8 mouse cellular contexts compared by ENCODE assay signal in the genomic region with DNA sequence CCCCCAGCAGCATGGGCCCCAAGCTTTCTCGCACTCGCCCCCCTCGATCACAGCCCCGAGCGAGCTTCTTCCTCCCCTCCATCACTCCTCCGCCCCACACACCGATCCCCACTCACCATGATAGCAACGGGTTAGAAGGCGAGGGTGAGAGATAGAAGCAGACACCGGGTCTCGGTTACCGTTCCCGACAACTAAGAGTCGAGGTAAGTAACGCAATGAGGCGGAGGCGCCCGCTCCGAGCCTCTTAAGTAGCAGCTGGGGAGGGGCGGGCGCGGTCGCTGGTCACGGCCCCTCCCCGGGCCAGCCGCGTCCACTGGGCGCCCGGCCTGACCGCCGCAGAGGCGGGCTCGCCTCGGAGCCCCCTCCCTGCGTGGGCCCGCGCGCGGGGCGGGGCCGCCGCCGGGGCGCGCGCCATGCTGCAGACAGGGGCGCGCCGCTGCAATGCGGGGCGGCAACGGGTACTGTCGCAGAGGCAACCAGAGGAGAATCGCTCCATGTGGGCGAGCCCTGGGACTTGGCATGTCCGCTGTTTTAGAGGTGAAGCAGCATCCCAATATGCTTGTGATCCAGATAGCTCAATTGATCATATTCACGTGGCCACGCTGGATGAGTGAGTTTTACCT. TPM values are rescaled to one million over a fixed set of nuclear protein-coding genes. Genes with fewer than 3 reads are reported as not detected.
A peak's percentile ranks its signal among the peaks of the same experiment; 100 is the strongest.
DNase-seq lines count a peak whose midpoint lies in the region; ATAC-seq and TF ChIP-seq lines count a peak whose summit lies in the region.

TSS of gene Tuba1b (minus strand) at position 349 of the 623 bp plus-strand sequence.

- ATAC-seq in forebrain, embryonic 13.5 days = peak; percentile 90
- ATAC-seq in heart, postnatal 0 days (ENCODE audit: insufficient read depth, low read depth) = peak; percentile 95
- peak; percentile 94 for ATAC-seq in liver, embryonic 15.5 days (ENCODE audit: insufficient read depth)
- peak; percentile 89 for ATAC-seq in neural tube, embryonic 11.5 days (ENCODE audit: insufficient read depth, low FRiP score, low TSS enrichment)
- peak; percentile 97 for ATAC-seq in stomach, embryonic 16.5 days (ENCODE audit: insufficient read depth, low FRiP score)

- peak within 1 kb of the TSS; percentile 86 for H3K4me3 ChIP-seq in ES-Bruce4 (ENCODE audit: low read depth, low read length)
- peak within 1 kb of the TSS; percentile 73 for H3K4me3 ChIP-seq in forebrain, embryonic 13.5 days
- H3K4me3 ChIP-seq in heart, postnatal 0 days (ENCODE audit: low read depth, low read length) = peak within 1 kb of the TSS; percentile 82
- peak within 1 kb of the TSS; percentile 91 for H3K4me3 ChIP-seq in liver, embryonic 15.5 days (replicated peaks)
- peak within 1 kb of the TSS; percentile 74 for H3K4me3 ChIP-seq in neural tube, embryonic 11.5 days (ENCODE audit: low read depth, low read length)
- peak within 1 kb of the TSS; percentile 81 for H3K4me3 ChIP-seq in stomach, embryonic 16.5 days (replicated peaks; ENCODE audit: low read length)

- 0 out of 2 replicates have a peak, but pooled peaks have one; percentile 27 for TF ChIP-seq EP300 in ES-Bruce4 (IDR thresholded peaks at IDR 0.05; ENCODE audit: insufficient read depth, low read depth, low read length)
- TF ChIP-seq EP300 in heart, postnatal 0 days (IDR thresholded peaks at IDR 0.05; ENCODE audit: low read depth) = peak; percentile 33; the same call in 1 of the 2 replicates

- DNase-seq in c-Kit-positive CD71-positive TER-119-positive erythroid progenitor cells, embryonic 14.5 days (ENCODE audit: low spot score) = peak; percentile 85
- peak; percentile 91 for DNase-seq in heart, postnatal 0 days (ENCODE audit: low spot score)
- DNase-seq in kidney, postnatal 4 days = peak; percentile 92 to 96
- DNase-seq in neural tube, embryonic 11.5 days (ENCODE audit: low spot score) = peak; percentile 95

- WGBS in forebrain, embryonic 13.5 days = under 1% methylated on average over 50 of the region's 58 CpGs
- under 1% methylated on average over 53 of the region's 58 CpGs for WGBS in heart, postnatal 0 days
- WGBS in liver, embryonic 15.5 days (ENCODE audit: insufficient replicate concordance) = under 1% methylated on average over 58 of the region's 58 CpGs
- WGBS in neural tube, embryonic 11.5 days = under 1% methylated on average over 57 of the region's 58 CpGs
- under 1% methylated on average over 48 of the region's 58 CpGs for WGBS in stomach, embryonic 16.5 days

- TF ChIP-seq CTCF in ES-Bruce4 (IDR thresholded peaks at IDR 0.05; ENCODE audit: low read depth, low read length) = no peak
- no peak for TF ChIP-seq CTCF in heart, postnatal 0 days (IDR thresholded peaks at IDR 0.05; ENCODE audit: low read depth)

- peak within 1 kb of the TSS; percentile 89 for H3K4me2 ChIP-seq in forebrain, embryonic 13.5 days
- peak within 1 kb of the TSS; percentile 81 for H3K4me2 ChIP-seq in heart, postnatal 0 days (ENCODE audit: low read depth, low read length)
- peak within 1 kb of the TSS; percentile 94 for H3K4me2 ChIP-seq in liver, embryonic 15.5 days
- H3K4me2 ChIP-seq in neural tube, embryonic 11.5 days (ENCODE audit: low read depth) = peak within 1 kb of the TSS; percentile 94
- H3K4me2 ChIP-seq in stomach, embryonic 16.5 days (ENCODE audit: low read depth, low read length) = peak within 1 kb of the TSS; percentile 98

- peak; percentile 68 for TF ChIP-seq POLR2A in ES-Bruce4 (IDR thresholded peaks at IDR 0.05; ENCODE audit: insufficient read depth, low read length)

- no peaks in the 10 kb centered on the region for H3K9me3 ChIP-seq in ES-Bruce4 (replicated peaks; ENCODE audit: control insufficient read depth, insufficient read depth, low read length, poor library complexity, severe bottlenecking)
- no peaks in the 10 kb centered on the region for H3K9me3 ChIP-seq in forebrain, embryonic 13.5 days (replicated peaks)
- no peaks in the 10 kb centered on the region for H3K9me3 ChIP-seq in heart, postnatal 0 days (replicated peaks; ENCODE audit: control insufficient read depth, low read length)
- H3K9me3 ChIP-seq in liver, embryonic 15.5 days (replicated peaks) = no peaks in the 10 kb centered on the region
- H3K9me3 ChIP-seq in neural tube, embryonic 11.5 days (ENCODE audit: control insufficient read depth, low read length) = no peaks in the 10 kb centered on the region
- no peaks in the 10 kb centered on the region for H3K9me3 ChIP-seq in stomach, embryonic 16.5 days (replicated peaks; ENCODE audit: control insufficient read depth, low read length)

- H3K27ac ChIP-seq in ES-Bruce4 (ENCODE audit: insufficient read depth, low read length) = peak within 1 kb of the TSS; percentile 84
- peak within 1 kb of the TSS; percentile 99 for H3K27ac ChIP-seq in forebrain, embryonic 13.5 days
- H3K27ac ChIP-seq in heart, postnatal 0 days (ENCODE audit: low read depth) = peak within 1 kb of the TSS; percentile 99
- H3K27ac ChIP-seq in liver, embryonic 15.5 days (replicated peaks) = peak within 1 kb of the TSS; percentile 98
- H3K27ac ChIP-seq in neural tube, embryonic 11.5 days (ENCODE audit: low read depth, low read length) = peak within 1 kb of the TSS; percentile 96
- peak within 1 kb of the TSS; percentile 99 for H3K27ac ChIP-seq in stomach, embryonic 16.5 days (ENCODE audit: low read length)

- no peaks in the 10 kb centered on the region for H3K4me1 ChIP-seq in ES-Bruce4 (ENCODE audit: control insufficient read depth, insufficient read depth, low read length)
- peaks cover 28% of the 10 kb centered on the region for H3K4me1 ChIP-seq in forebrain, embryonic 13.5 days
- peaks cover 8% of the 10 kb centered on the region; the same call in 1 of the 2 replicates for H3K4me1 ChIP-seq in heart, postnatal 0 days (ENCODE audit: control insufficient read depth, insufficient read depth)
- H3K4me1 ChIP-seq in liver, embryonic 15.5 days (replicated peaks) = peaks cover 33% of the 10 kb centered on the region
- peaks cover 9% of the 10 kb centered on the region for H3K4me1 ChIP-seq in neural tube, embryonic 11.5 days (ENCODE audit: control insufficient read depth, insufficient read depth, low read length)
- peaks cover 8% of the 10 kb centered on the region for H3K4me1 ChIP-seq in stomach, embryonic 16.5 days (ENCODE audit: control insufficient read depth, insufficient read depth, low read length)

- H3K27me3 ChIP-seq in ES-Bruce4 (ENCODE audit: control insufficient read depth, insufficient read depth, low read length, poor library complexity, severe bottlenecking) = no peaks in the 10 kb centered on the region
- no peaks in the 10 kb centered on the region for H3K27me3 ChIP-seq in forebrain, embryonic 13.5 days
- H3K27me3 ChIP-seq in heart, postnatal 0 days (ENCODE audit: control insufficient read depth, insufficient read depth, low read length) = no peaks in the 10 kb centered on the region
- no peaks in the 10 kb centered on the region for H3K27me3 ChIP-seq in liver, embryonic 15.5 days
- no peaks in the 10 kb centered on the region for H3K27me3 ChIP-seq in neural tube, embryonic 11.5 days (ENCODE audit: control insufficient read depth, insufficient read depth, low read length)
- no peaks in the 10 kb centered on the region for H3K27me3 ChIP-seq in stomach, embryonic 16.5 days (ENCODE audit: control insufficient read depth, insufficient read depth, low read length)

- H3K36me3 ChIP-seq in ES-Bruce4 (ENCODE audit: control insufficient read depth, insufficient read depth, low read length, poor library complexity, severe bottlenecking) = peaks cover 17% of the 10 kb centered on the region
- H3K36me3 ChIP-seq in forebrain, embryonic 13.5 days (ENCODE audit: poor library complexity, severe bottlenecking) = peaks cover 14% of the 10 kb centered on the region
- peaks cover 13% of the 10 kb centered on the region for H3K36me3 ChIP-seq in heart, postnatal 0 days (replicated peaks; ENCODE audit: control insufficient read depth, insufficient read depth, low read length)
- peaks cover 23% of the 10 kb centered on the region for H3K36me3 ChIP-seq in liver, embryonic 15.5 days (replicated peaks)
- no peaks in the 10 kb centered on the region for H3K36me3 ChIP-seq in neural tube, embryonic 11.5 days (ENCODE audit: control insufficient read depth, insufficient read depth, low read length)
- H3K36me3 ChIP-seq in stomach, embryonic 16.5 days (ENCODE audit: control insufficient read depth, insufficient read depth, low read length) = 0 out of 2 replicates have a peak, but pooled peaks cover 6% of the 10 kb centered on the region

- H3K9ac ChIP-seq in ES-Bruce4 (ENCODE audit: low read depth, poor library complexity, severe bottlenecking) = peak within 1 kb of the TSS; percentile 93
- peak within 1 kb of the TSS; percentile 94 for H3K9ac ChIP-seq in forebrain, embryonic 13.5 days
- H3K9ac ChIP-seq in heart, postnatal 0 days (replicated peaks; ENCODE audit: low read depth, low read length) = peak within 1 kb of the TSS; percentile 87
- H3K9ac ChIP-seq in liver, embryonic 15.5 days = peak within 1 kb of the TSS; percentile 93
- peak within 1 kb of the TSS; percentile 93 for H3K9ac ChIP-seq in neural tube, embryonic 11.5 days (ENCODE audit: low read length)
- H3K9ac ChIP-seq in stomach, embryonic 16.5 days (ENCODE audit: low read length) = peak within 1 kb of the TSS; percentile 94

RNA-seq across cellular contexts. Expression of gene Tuba1b, which starts in this region (rescaled TPM):
- 3,464 and 4,107 TPM in 2 replicates for polyA plus RNA-seq in ES-Bruce4 (2011; ENCODE audit: insufficient read depth, insufficient read length, low read depth, missing spikeins)
- 1,607 and 1,715 TPM in 2 replicates for polyA plus RNA-seq in forebrain, embryonic 13.5 days (2015; fragmentation: Nextera tagmentation; extraction: Ambion mirVana)
- total RNA-seq in heart, postnatal 0 days (2014; rRNA removed; ENCODE audit: low replicate concordance) = 2,330 and 2,912 TPM in 2 replicates
- 608 and 611 TPM in 2 replicates for polyA plus RNA-seq in heart, postnatal 0 days (2015; fragmentation: Nextera tagmentation; extraction: Ambion mirVana)
- 1,053 and 1,106 TPM in 2 replicates for polyA plus RNA-seq in liver, embryonic 15.5 days (2015; fragmentation: Nextera tagmentation; extraction: Ambion mirVana)
- polyA plus RNA-seq in neural tube, embryonic 11.5 days (2014; fragmentation: Nextera tagmentation; extraction: Ambion mirVana) = 1,967 and 2,051 TPM in 2 replicates
- polyA plus RNA-seq in stomach, embryonic 16.5 days (2015; fragmentation: Nextera tagmentation; extraction: Ambion mirVana) = 1,202 and 1,296 TPM in 2 replicates

Comparison
In these comparisons a context has a peak if more than half of its experiments do, and no peak if none do; other contexts are left out.
1. Peak in every context shown above with its lines: DNase-seq, ATAC-seq, H3K4me3 ChIP-seq and H3K27ac ChIP-seq.